Mouse (Mus musculus): ENCODE data around the gene Prkab2. TPM values are rescaled to one million over a fixed set of nuclear protein-coding genes. Genes with fewer than 3 reads are reported as not detected.

The Prkab2 gene
- total RNA-seq, 2 experiments from 2014 or later, result 17.5 to 18.8 TPM

GRCm38 (mm10) chr3:97686372-97687117, 28.6 kb downstream of the Prkab2 start:
- intact Hi-C loops (cut with DNase I), result loop anchor here (10.0 kb wide), 1 partner anchor 328 kb away; the partner anchor contains the start of gene Notch2
- no peak for DNase-seq

- DNase-seq, result no peak
- intact Hi-C loops (cut with DNase I), result loop anchor here (10.0 kb wide), 1 partner anchor 326 kb away; the partner anchor contains the start of gene Notch2
Observed at GRCm38 (mm10) chr3:97689289-97689688, 31.3 kb downstream of the Prkab2 start.

- intact Hi-C loops (cut with DNase I), result no loop called here
Observed at GRCm38 (mm10) chr3:97690590-97690989, 32.6 kb downstream of the Prkab2 start.

GRCm38 (mm10) chr3:97691443-97692017, 33.5 kb downstream of the Prkab2 start:
- DNase-seq, result no peak
- intact Hi-C loops (cut with DNase I), result no loop called here

More at GRCm38 (mm10) chr3:97690590-97690989, 32.6 kb downstream of the Prkab2 start:
- no peak for DNase-seq

- DNase-seq, result no peak
- intact Hi-C loops (cut with DNase I), result no loop called here
Observed at GRCm38 (mm10) chr3:97693806-97694205, 35.8 kb downstream of the Prkab2 start.

GRCm38 (mm10) chr3:97696866-97697265, 38.9 kb downstream of the Prkab2 start:
- no peak for DNase-seq
- intact Hi-C loops (cut with DNase I), result no loop called here

- intact Hi-C loops (cut with DNase I), result no loop called here
Observed at GRCm38 (mm10) chr3:97697291-97697690, 39.3 kb downstream of the Prkab2 start.

GRCm38 (mm10) chr3:97699061-97699460, 41.1 kb downstream of the Prkab2 start:
- intact Hi-C loops (cut with DNase I), result no loop called here
- no peak for DNase-seq

More at GRCm38 (mm10) chr3:97697291-97697690, 39.3 kb downstream of the Prkab2 start:
- no peak for DNase-seq

GRCm38 (mm10) chr3:97701198-97701597, 43.2 kb downstream of the Prkab2 start:
- intact Hi-C loops (cut with DNase I), result no loop called here
- DNase-seq, result no peak

GRCm38 (mm10) chr3:97702448-97703080, 44.6 kb downstream of the Prkab2 start:
- intact Hi-C loops (cut with DNase I), result no loop called here
- DNase-seq, result no peak

- intact Hi-C loops (cut with DNase I), result no loop called here
- no peak for DNase-seq
Observed at GRCm38 (mm10) chr3:97705508-97705907, 47.5 kb downstream of the Prkab2 start.

- intact Hi-C loops (cut with DNase I), result no loop called here
- no peak for DNase-seq
Observed at GRCm38 (mm10) chr3:97706561-97706960, 48.6 kb downstream of the Prkab2 start.

- intact Hi-C loops (cut with DNase I), result no loop called here
Observed at GRCm38 (mm10) chr3:97710134-97710533, 52.1 kb downstream of the Prkab2 start.

GRCm38 (mm10) chr3:97710881-97711280, 52.9 kb downstream of the Prkab2 start:
- DNase-seq, result no peak
- intact Hi-C loops (cut with DNase I), result no loop called here

More at GRCm38 (mm10) chr3:97710134-97710533, 52.1 kb downstream of the Prkab2 start:
- no peak for DNase-seq

GRCm38 (mm10) chr3:97715922-97716321, 57.9 kb downstream of the Prkab2 start:
- no peak for DNase-seq
- intact Hi-C loops (cut with DNase I), result no loop called here

- intact Hi-C loops (cut with DNase I), result no loop called here
- no peak for DNase-seq
Observed at GRCm38 (mm10) chr3:97719116-97719515, 61.1 kb downstream of the Prkab2 start.

Small RNA genes within 50 kb of the gene (microRNA-seq; reads per million reads assigned to microRNA genes)
- gene Mir7225, result 0 to 1.2 reads per million in 2 experiments

Other genes starting within 250 kb of the Prkab2 start
- not detected for gene Olfr1402, start 236.2 kb upstream of the Prkab2 start, total RNA-seq (2021)
- 10 to 100 TPM; 12.8 to 14.1 TPM for gene Chd1l, start 48.0 kb upstream of the Prkab2 start, total RNA-seq (2021)
- 1 to 10 TPM; 7.5 to 7.6 TPM for gene Fmo5, start 29.4 kb upstream of the Prkab2 start, total RNA-seq (2021)
- gene Gm17651, start 16.5 kb downstream of the Prkab2 start, total RNA-seq (2021), result not detected
- gene Pde4dip, start 230.5 kb downstream of the Prkab2 start, total RNA-seq (2021), result 1,000 to 10,000 TPM; 1,178 to 1,212 TPM
- 10 to 100 TPM; 49.6 to 54.1 TPM for gene Sec22b, start 243.0 kb downstream of the Prkab2 start, total RNA-seq (2021)

Measured in heart, postnatal 10 days (tissue).